Mouse (Mus musculus): Measurements from ENCODE around the gene Veph1. TPM values are rescaled to one million over a fixed set of nuclear protein-coding genes. Genes with fewer than 3 reads are reported as not detected.

Gene Veph1
- 18.1 and 18.7 TPM in 2 replicates for polyA plus RNA-seq (2016; fragmentation: Nextera tagmentation; extraction: Ambion mirVana)

DNA sequence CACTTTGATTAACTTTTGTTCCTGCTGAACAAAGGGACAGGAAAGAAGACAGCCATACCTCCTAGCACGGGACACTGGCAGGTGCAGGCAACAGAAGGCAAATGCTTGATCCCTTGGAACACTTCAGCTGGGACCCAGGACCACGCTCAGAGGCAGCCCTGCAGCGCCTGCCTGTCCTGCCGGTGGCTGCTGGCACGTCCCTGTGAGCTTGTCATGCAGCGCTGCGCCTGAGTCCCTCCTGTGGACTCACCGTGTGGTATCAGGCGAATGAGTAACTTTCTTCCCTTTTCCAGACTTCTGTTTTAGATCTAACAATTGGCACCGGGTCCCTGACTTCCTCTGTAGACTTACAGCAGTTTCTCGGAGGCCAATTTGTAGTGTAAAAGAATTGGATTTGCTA is at the start of gene Veph1:
Gene Veph1, minus strand, starts transcription at position 293 of the 400 bp plus-strand sequence.
- H3K27me3 ChIP-seq, result no peaks in the 10 kb centered on the region
- H3K4me2 ChIP-seq (replicated peaks), result peak within 1 kb of the TSS; percentile 41
- peak within 1 kb of the TSS; percentile 75 for H3K27ac ChIP-seq (replicated peaks)
- WGBS, result 15% methylated on average over 11 of the region's 11 CpGs
- peak; percentile 59 for ATAC-seq (ENCODE audit: low FRiP score, low read depth)
- H3K9ac ChIP-seq (replicated peaks), result 0 out of 2 replicates have a peak within 1 kb of the TSS, but pooled peaks have one; percentile 11
- peak within 1 kb of the TSS; percentile 22; the same call in 1 of the 2 replicates for H3K4me3 ChIP-seq
- no peaks in the 10 kb centered on the region for H3K9me3 ChIP-seq
- no peaks in the 10 kb centered on the region for H3K36me3 ChIP-seq
- H3K4me1 ChIP-seq, result peaks cover 26% of the 10 kb centered on the region

- Histone ChIP-seq H3K27ac (replicated peaks) (no peak overlapping the region), H3K4me3 (no peak overlapping the region), H3K36me3 (no peaks in the 10 kb centered on the region), H3K4me2 (replicated peaks) (no peak overlapping the region), H3K4me1 (no peaks in the 10 kb centered on the region), H3K9me3 (no peaks in the 10 kb centered on the region), H3K27me3 (no peaks in the 10 kb centered on the region), H3K9ac (replicated peaks) (no peak overlapping the region)
- WGBS, result 81% methylated on average over 2 of the region's 2 CpGs
- ATAC-seq (ENCODE audit: low FRiP score, low read depth), result no peak
Measured at GRCm38 (mm10) chr3:66340742-66341141, 44.1 kb upstream of the Veph1 start.

GRCm38 (mm10) chr3:66332401-66332729 is 35.7 kb upstream of the Veph1 start:
- H3K4me2 ChIP-seq (replicated peaks), result no peak overlapping the region
- H3K9me3 ChIP-seq, result no peaks in the 10 kb centered on the region
- no peaks in the 10 kb centered on the region for H3K27me3 ChIP-seq
- no peak overlapping the region for H3K27ac ChIP-seq (replicated peaks)
- no peak for ATAC-seq (ENCODE audit: low FRiP score, low read depth)
- H3K9ac ChIP-seq (replicated peaks), result no peak overlapping the region
- WGBS, result 90% methylated on average over 9 of the region's 9 CpGs
- peaks cover 2% of the 10 kb centered on the region; the same call in 1 of the 2 replicates for H3K4me1 ChIP-seq
- H3K36me3 ChIP-seq, result no peaks in the 10 kb centered on the region
- H3K4me3 ChIP-seq, result no peak overlapping the region

DNA sequence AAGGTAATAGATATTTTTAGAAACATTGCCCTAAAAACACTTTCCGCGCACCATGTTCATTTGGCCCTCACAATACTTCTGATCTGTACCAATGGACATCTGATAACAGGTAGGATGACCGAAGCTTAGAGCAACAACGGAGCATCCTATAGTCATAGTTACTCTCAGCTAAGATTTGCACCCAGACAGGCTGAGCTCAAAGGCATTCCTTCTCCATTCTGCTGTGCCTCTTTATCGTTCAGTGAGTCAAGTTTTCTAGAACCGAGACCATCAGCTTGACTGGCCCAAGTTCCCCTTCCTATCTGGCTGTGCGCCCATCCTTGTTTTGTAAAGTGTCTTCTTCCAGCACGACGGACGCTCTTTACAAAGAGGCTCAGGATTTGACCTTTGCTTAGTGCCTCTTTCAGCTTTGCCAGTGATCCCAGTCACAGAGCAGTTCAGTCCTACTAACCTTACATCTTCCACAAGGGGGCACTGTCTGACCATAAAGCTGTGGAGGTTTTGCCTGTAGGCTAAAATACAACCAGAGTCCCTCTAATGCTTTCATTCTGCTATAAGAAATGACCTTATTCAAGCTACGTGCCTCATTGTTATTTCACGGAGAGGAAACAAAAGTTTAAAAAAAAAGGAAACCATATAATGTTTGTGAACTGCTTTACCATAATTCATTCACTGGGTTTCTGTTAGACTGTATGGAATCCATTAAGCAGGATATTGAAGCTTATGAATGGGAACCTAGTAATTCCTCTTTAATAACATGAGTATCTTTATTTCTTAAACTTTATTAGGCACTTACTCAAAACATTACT is 35.2 kb upstream of the Veph1 start:
- no peaks in the 10 kb centered on the region for H3K27me3 ChIP-seq
- H3K4me1 ChIP-seq, result peaks cover 2% of the 10 kb centered on the region; the same call in 1 of the 2 replicates
- H3K27ac ChIP-seq (replicated peaks), result no peak overlapping the region
- H3K4me3 ChIP-seq, result no peak overlapping the region
- H3K36me3 ChIP-seq, result no peaks in the 10 kb centered on the region
- no peaks in the 10 kb centered on the region for H3K9me3 ChIP-seq
- H3K9ac ChIP-seq (replicated peaks), result no peak overlapping the region
- H3K4me2 ChIP-seq (replicated peaks), result no peak overlapping the region
- WGBS, result 45% methylated on average over 12 of the region's 12 CpGs
- peak; percentile 78; the same call in 1 of the 2 replicates for ATAC-seq (ENCODE audit: low FRiP score, low read depth)

DNA sequence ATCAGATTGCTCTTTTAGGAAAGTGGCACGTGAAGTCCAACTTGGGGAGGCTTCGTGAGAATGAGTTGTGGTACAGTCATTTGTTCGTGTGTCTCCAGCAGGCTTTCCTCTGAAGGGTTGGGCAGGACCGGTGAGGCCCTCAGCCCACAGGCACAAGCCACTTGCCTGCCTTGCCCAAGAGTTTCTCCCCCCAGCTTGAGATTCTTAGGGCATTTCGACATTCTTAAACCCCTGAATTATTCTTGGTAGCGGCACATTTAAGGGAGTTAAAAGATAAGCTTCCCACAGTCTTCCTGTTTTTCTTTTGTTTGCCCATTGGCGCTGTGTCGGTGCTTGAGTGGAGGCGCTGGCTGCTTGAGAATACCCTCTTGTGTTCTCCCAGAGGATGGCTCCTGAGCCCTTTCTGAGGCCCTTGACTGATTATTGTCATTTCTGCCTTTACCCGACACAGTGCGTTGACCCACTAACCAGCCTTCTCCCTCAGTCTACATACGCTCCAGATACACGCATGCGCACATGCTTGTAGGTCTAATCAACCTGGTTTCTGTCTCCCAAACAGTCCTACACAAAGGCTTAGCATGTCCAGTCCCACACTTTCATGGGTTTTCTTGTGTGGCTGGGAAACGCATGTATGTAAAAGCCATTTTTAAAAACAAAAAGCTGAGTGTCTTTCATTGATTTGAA is 34.4 kb upstream of the Veph1 start:
- no peak for ATAC-seq (ENCODE audit: low FRiP score, low read depth)
- no peaks in the 10 kb centered on the region for H3K27me3 ChIP-seq
- WGBS, result 69% methylated on average over 15 of the region's 15 CpGs

DNA sequence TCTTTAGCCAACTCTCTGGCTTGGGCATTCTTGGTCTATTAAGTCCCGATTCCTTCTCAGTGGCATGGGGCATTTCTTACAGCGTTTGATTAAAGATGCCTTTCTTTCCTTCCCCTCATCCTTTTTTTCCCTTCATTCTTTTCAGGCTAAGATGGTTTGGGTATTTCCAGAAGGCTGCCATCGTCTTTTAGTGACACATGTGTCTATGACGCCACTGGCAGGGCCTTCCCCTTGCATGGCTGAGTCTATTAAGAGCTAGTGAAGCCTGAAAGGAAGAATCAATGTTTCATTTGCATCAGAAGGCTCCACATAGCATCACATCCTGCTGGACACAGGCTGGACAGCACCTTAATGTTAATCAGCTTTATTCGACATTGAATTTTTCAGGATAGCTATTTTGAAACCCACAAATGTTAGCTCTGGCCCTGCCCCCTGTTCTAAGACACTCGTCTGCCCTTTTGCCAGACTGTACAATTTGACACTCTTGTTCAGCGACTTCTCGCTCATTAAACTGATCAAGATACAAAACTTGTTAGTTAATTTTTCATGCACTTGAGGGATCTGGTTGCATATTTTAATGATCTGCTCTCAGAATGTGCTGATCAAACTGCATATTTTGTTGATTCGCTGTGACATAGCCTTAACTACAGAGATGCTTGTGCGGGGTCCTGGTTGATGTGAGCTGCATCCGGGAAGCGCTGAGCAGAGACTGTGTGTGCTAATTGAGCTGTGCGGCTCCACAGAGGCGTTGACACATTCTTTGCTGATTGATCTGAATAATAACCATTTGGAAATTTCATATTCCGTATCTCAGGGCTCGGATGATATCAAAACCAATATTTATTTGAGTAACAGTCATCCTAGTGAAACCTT is 29.6 kb upstream of the Veph1 start:
- H3K9ac ChIP-seq (replicated peaks), result no peak overlapping the region
- H3K27me3 ChIP-seq, result no peaks in the 10 kb centered on the region
- H3K9me3 ChIP-seq, result no peaks in the 10 kb centered on the region
- WGBS, result 40% methylated on average over 16 of the region's 16 CpGs
- H3K27ac ChIP-seq (replicated peaks), result peak overlapping the region; percentile 91
- peaks cover 22% of the 10 kb centered on the region for H3K4me1 ChIP-seq
- H3K4me3 ChIP-seq, result no peak overlapping the region
- H3K4me2 ChIP-seq (replicated peaks), result peak overlapping the region; percentile 29
- ATAC-seq (ENCODE audit: low FRiP score, low read depth), result peak; percentile 86
- H3K36me3 ChIP-seq, result no peaks in the 10 kb centered on the region

More for the DNA sequence above, 34.4 kb upstream of the Veph1 start:
- Histone ChIP-seq H3K9ac (replicated peaks) (no peak overlapping the region), H3K4me1 (peaks cover 8% of the 10 kb centered on the region), H3K9me3 (no peaks in the 10 kb centered on the region), H3K27ac (replicated peaks) (no peak overlapping the region), H3K36me3 (no peaks in the 10 kb centered on the region), H3K4me3 (no peak overlapping the region), H3K4me2 (replicated peaks) (no peak overlapping the region)

DNA sequence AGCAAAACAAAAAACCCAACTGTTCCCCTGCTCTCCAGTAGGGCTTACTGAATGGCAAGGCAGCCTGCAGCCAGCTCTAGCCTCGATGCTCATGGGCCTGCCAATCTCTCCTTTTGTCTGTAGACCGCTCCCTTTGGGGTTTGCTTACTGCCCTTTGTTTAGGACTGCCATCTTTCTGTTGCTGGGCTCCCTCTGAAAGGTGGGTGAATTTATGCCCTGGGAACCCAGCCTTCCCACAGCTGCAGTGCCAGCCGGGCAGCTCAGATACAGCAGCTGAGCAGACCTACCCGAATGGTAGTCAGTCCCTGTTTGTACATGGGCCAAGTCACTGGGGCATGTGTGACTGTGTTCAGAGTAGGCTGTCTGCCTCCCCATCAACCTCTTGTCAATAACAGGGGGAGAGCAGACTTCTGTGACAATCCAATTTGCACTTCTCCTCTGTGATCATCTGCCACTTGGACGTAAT is 28.9 kb upstream of the Veph1 start:
- 26% methylated on average over 5 of the region's 5 CpGs for WGBS
- Histone ChIP-seq H3K27me3 (no peaks in the 10 kb centered on the region), H3K27ac (replicated peaks) (peak overlapping the region; percentile 91), H3K36me3 (no peaks in the 10 kb centered on the region), H3K4me1 (peaks cover 21% of the 10 kb centered on the region), H3K4me3 (no peak overlapping the region), H3K4me2 (replicated peaks) (peak overlapping the region; percentile 29; the same call in 1 of the 2 replicates), H3K9me3 (no peaks in the 10 kb centered on the region), H3K9ac (replicated peaks) (no peak overlapping the region)
- peak; percentile 94 for ATAC-seq (ENCODE audit: low FRiP score, low read depth)

GRCm38 (mm10) chr3:66314793-66315715 is 18.4 kb upstream of the Veph1 start:
- H3K27me3 ChIP-seq, result no peaks in the 10 kb centered on the region
- H3K9me3 ChIP-seq, result no peaks in the 10 kb centered on the region
- no peak overlapping the region for H3K9ac ChIP-seq (replicated peaks)
- H3K36me3 ChIP-seq, result no peaks in the 10 kb centered on the region
- 89% methylated on average over 8 of the region's 8 CpGs for WGBS
- no peak overlapping the region for H3K4me2 ChIP-seq (replicated peaks)
- no peak overlapping the region for H3K27ac ChIP-seq (replicated peaks)
- no peak for ATAC-seq (ENCODE audit: low FRiP score, low read depth)
- H3K4me3 ChIP-seq, result no peak overlapping the region
- no peaks in the 10 kb centered on the region for H3K4me1 ChIP-seq

DNA sequence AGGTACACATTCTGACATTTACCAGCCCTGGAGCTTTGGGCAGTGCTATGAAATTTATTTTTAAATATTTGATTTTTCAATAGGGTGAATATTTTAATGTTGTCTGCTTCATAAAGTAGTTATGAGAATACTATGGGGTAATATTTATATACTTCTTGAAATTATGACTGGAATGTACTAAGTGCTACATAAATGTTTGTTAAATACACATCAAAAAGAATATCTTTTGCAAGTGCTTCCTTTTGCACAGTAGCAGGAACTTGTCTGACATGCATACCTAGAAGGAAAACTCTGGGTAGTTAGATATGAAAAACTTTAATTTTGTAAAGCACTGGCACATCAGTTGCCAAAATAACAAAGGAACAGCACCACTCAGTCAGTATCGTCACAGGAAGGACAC is 13.9 kb upstream of the Veph1 start:
- 85% methylated on average over 1 of the region's 1 CpGs for WGBS
- no peak for ATAC-seq (ENCODE audit: low FRiP score, low read depth)
- no peak overlapping the region for H3K4me2 ChIP-seq (replicated peaks)
- no peak overlapping the region for H3K9ac ChIP-seq (replicated peaks)
- no peaks in the 10 kb centered on the region for H3K36me3 ChIP-seq
- no peaks in the 10 kb centered on the region for H3K4me1 ChIP-seq
- no peaks in the 10 kb centered on the region for H3K27me3 ChIP-seq
- no peak overlapping the region for H3K4me3 ChIP-seq
- H3K27ac ChIP-seq (replicated peaks), result no peak overlapping the region
- no peaks in the 10 kb centered on the region for H3K9me3 ChIP-seq

DNA sequence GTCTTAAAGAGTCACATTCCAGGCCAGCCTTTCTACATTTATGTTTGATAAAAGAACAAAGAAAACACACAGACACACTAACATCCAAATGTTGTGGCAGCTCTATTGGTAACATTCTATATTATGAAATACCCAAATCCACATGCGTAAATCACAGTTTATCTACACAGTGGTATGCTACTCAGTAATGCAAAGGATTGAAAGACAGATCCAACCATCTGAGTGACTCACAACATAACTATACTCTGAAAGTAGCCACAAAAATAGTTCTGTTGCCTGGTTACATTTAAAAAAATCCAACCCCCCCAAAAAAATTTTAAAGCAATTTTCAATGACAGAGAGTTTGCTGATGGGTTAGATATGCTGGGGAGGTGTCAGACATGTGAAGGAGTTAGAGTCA is 12.9 kb upstream of the Veph1 start:
- no peaks in the 10 kb centered on the region for H3K4me1 ChIP-seq
- no peaks in the 10 kb centered on the region for H3K27me3 ChIP-seq
- ATAC-seq (ENCODE audit: low FRiP score, low read depth), result no peak
- no peak overlapping the region for H3K9ac ChIP-seq (replicated peaks)
- H3K36me3 ChIP-seq, result no peaks in the 10 kb centered on the region
- no peak overlapping the region for H3K27ac ChIP-seq (replicated peaks)
- H3K4me2 ChIP-seq (replicated peaks), result no peak overlapping the region
- 89% methylated on average over 1 of the region's 1 CpGs for WGBS
- H3K4me3 ChIP-seq, result no peak overlapping the region
- H3K9me3 ChIP-seq, result no peaks in the 10 kb centered on the region

- peak; percentile 67; the same call in 1 of the 2 replicates for ATAC-seq (ENCODE audit: low FRiP score, low read depth)
- Histone ChIP-seq H3K4me1 (peaks cover 26% of the 10 kb centered on the region), H3K27ac (replicated peaks) (peak overlapping the region; percentile 75), H3K9me3 (no peaks in the 10 kb centered on the region), H3K36me3 (no peaks in the 10 kb centered on the region), H3K27me3 (no peaks in the 10 kb centered on the region), H3K4me3 (no peak overlapping the region), H3K4me2 (replicated peaks) (peak overlapping the region; percentile 41; the same call in 1 of the 2 replicates), H3K9ac (replicated peaks) (no peak overlapping the region)
- 17% methylated on average over 9 of the region's 9 CpGs for WGBS
Measured at GRCm38 (mm10) chr3:66295236-66295635, 1.4 kb downstream of the Veph1 start.

Data from midbrain, embryonic 12.5 days (tissue).